Mouse (Mus musculus): ENCODE measurements around the gene Jpt1.

GRCm38 (mm10) chr11:115516942-115517341 is 2.8 kb upstream of the Jpt1 start:
- TF ChIP-seq CTCF (IDR thresholded peaks at IDR 0.05; ENCODE audit: low read depth): no peak
- TF ChIP-seq EP300 (IDR thresholded peaks at IDR 0.05; ENCODE audit: low read depth): no peak
